ENCODE assay signal across 17 mouse cellular contexts in genomic region chr15:96045561-96045960, GRCm38 (mm10).
"Had no signal": no experiment of that assay in that cellular context is flagged by ENCODE, and none has a peak within 500 bp of the region (broad histone marks: within the 10 kb centered on the region; RNA-seq: fewer than 3 reads in every experiment).

No protein-coding gene starts in this region.

- H3K27ac ChIP-seq: lung, embryonic 15.5 days; macrophage; midbrain, embryonic 13.5 days; midbrain, embryonic 15.5 days; neural tube, embryonic 12.5 days; stomach, embryonic 15.5 days; stomach, postnatal 0 days had no signal

- H3K36me3 ChIP-seq: lung, embryonic 15.5 days; midbrain, embryonic 13.5 days; midbrain, embryonic 15.5 days; neural tube, embryonic 12.5 days; stomach, embryonic 15.5 days had no signal

- DNase-seq: lung, adult 2 months; lung, postnatal 14 days; lung, postnatal 36 days; right cerebral cortex, postnatal 14 days; thymus, adult 2 months; thymus, postnatal 25 days; thymus, postnatal 4 days had no signal

- H3K9me3 ChIP-seq: lung, embryonic 15.5 days; midbrain, embryonic 13.5 days; midbrain, embryonic 15.5 days; neural tube, embryonic 12.5 days; stomach, embryonic 15.5 days had no signal

- H3K4me1 ChIP-seq: lung, embryonic 15.5 days; midbrain, embryonic 13.5 days; midbrain, embryonic 15.5 days; neural tube, embryonic 12.5 days; stomach, embryonic 15.5 days had no signal

- H3K4me2 ChIP-seq: lung, embryonic 15.5 days; midbrain, embryonic 11.5 days; midbrain, embryonic 13.5 days; midbrain, embryonic 15.5 days; neural tube, embryonic 12.5 days; stomach, embryonic 15.5 days had no signal

- H3K27me3 ChIP-seq: lung, embryonic 15.5 days; megakaryocyte, embryonic 14.5 days; midbrain, embryonic 13.5 days; midbrain, embryonic 15.5 days; neural tube, embryonic 12.5 days; stomach, embryonic 15.5 days had no signal

- ATAC-seq: lung, postnatal 0 days; midbrain, embryonic 13.5 days; midbrain, embryonic 15.5 days had no signal

- H3K9ac ChIP-seq: lung, embryonic 15.5 days; midbrain, embryonic 13.5 days; midbrain, embryonic 15.5 days; neural tube, embryonic 12.5 days; stomach, embryonic 15.5 days had no signal

- H3K4me3 ChIP-seq: lung, embryonic 15.5 days; megakaryocyte, embryonic 14.5 days; midbrain, embryonic 13.5 days; midbrain, embryonic 15.5 days; neural tube, embryonic 12.5 days; stomach, embryonic 15.5 days had no signal
